Mouse (Mus musculus) T-helper 2 cell (primary cell): ENCODE measurements around the gene Prkce.

Experiments used
- in situ Hi-C: fragments of 300-600 bp; cut with MboI, MseI; formaldehyde crosslinking; loops from one replicate; pipeline ENCODE4 v1.15.1; 2025; ENCODE audit warnings: high pct_unique_total_duplicates

Prkce gene

DNA sequence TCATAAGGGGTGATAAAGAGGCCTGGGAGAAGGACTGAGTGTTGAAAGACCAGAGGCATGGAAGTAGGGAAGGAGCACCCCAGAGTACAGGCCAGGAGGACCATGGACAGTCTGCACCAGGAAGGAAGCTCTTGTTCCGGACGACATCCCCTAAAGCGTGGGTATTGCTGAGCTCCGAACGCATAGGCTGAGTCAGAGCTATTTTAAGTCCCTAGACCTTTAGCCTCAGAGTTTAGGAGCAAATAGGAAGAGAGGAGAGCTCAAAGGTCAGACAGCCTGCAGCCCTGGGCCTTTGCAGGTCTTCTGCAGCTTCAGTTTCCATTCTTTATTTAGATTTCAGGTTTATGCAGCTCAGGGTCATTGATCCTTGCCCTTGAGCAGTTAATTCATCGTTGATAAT, 433.5 kb downstream of the Prkce start:
- in situ Hi-C loops = no loop called here

DNA sequence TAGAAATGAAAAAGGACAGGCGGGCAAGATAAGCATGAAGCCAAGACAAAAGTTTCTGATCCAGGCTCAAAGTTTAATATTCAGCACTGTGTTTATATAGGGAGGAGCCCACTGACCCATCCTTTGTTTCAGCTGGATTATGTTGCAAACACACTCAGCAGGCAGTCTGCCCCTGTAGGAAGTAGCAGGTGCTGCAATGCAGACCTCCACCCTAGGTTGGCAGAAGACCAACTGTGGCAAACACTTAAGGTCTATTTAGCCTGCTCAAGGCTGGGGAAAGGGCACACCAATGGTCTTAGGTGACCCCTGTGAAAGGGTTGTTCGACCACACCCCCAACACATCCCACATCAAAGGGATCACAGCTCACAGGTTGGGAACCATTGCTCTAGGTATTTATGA, 434.3 kb downstream of the Prkce start:
- in situ Hi-C loops = no loop called here

DNA sequence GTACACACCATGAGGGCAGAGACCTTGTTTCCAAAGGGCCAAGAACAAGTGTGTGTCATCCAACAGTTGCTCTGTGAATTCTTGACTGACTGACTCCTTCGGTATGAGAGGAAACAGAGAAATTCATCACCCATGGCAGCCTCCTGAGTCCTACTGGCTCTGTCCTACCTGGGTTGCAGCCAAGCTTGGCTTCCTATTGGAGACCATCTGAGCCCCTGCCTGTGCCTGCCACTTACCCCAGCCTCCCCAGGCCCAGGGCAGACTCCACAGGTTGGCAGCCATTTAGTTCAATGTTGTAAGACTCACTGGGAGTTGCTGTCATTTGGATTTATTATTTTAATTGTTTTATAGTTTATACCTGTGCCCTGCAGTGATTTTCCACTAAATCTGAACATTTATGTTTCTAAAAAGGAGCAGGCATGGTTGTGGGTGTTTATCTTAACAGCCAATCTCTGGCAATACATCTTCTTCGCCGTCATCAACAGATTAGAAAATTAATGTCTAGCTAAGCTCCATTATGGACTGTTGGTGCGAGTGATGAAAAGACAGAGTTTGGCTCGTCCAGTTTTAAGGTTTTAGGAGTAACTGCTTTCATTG, 436.4 kb downstream of the Prkce start:
- in situ Hi-C loops = no loop called here

DNA sequence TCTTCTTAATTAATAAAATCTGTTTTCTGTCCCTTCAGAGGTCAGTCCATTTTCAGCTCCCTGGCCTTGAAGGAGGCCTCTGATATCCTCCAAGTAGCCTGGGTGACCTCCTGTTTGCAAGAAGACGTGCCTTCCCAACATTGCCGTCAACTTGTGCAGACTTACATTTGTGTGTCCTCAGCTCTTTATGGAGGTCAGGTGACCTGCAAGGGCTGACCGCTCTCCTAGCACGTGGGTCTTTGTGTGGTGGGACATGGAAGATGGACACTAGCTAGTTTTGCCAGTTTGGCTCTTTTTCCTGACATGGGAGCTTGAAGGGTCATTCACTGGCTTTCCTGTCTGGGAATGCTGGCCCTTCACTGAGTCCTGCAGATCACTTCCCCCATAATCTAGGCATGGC, 440.4 kb downstream of the Prkce start:
- in situ Hi-C loops = no loop called here

DNA sequence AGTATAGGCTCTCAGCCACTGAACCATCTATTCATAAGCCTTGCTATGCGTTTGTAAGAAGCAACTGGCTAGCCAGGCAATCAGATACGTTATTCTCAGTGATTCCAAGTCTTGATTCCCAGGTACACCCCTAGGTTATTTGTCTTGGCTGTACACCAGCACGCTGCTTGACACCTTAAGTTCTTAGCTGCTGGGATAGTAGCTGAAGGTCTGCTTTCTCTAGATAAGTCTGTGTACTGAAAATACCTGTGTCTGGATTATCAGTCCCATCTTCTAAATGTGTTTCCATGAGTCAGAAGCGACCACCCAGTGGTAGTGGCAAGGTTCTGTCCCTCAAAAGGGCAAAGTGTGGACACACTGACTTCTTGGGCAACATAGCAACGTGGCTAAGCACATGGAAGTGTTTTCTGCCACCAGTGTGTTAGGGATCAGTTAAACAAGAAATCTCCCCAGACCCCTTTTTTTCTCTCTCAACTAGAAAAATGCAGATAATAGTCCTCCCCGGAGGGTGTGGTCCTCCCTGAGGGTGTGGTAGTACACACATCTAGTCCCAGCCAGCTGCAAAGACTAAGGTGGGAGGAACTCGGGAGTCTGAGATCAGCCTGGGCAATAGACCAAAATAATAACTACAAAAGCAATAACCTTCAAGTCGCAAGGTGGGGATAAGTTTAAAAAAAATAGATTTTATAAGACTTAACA, 442.8 kb downstream of the Prkce start:
- in situ Hi-C loops = no loop called here

DNA sequence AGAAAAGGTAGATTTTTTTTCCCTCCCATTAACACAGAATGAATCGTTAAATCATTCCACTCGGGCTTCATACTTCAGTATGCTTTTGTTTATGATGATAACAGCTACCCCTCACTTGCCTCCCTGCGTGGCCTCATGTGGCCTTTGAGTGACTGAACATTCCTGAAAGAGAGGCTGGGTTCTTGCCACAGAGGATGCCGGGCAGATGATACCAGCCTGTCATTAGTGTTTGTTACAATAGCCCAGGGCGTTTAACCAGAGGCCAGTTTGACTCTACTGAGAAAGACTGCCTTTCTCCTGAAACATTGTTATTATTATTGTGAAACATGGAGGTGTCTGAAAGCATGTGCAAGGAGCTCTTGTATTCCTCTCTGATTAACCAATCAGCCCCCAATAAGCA, 444.2 kb downstream of the Prkce start:
- in situ Hi-C loops = no loop called here

DNA sequence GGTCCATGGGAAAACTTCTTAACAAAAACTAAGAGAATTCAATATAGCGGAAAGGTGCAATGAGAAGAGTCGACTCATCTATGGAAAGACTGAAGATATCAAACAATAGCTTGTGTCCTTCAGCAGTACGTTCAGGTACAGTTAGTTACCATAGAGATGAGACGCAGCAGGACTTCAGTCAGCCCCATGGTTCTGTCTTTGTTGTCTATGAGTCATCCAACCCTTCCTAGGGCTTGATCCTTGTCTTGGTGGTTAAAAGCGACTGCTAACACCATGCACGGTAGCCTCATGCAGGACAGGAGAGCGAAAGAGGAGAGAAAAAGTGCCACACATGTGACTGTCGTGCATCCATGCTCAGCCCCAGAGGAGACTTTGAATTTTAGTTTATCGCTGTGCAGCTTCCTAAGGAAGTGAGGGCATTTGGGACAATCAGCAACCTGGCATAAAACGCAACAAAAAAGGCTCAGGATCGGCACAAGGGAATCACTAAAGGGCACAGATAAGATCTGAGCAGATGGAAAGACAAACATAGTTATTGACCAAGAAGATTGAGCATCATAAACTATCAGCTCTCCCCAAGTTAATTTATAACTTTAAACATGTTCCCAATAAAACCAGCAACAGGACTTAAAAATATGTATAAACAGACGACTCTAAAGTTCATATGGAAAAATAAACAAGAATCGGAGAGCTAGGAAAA, 448.2 kb downstream of the Prkce start:
- in situ Hi-C loops = no loop called here

DNA sequence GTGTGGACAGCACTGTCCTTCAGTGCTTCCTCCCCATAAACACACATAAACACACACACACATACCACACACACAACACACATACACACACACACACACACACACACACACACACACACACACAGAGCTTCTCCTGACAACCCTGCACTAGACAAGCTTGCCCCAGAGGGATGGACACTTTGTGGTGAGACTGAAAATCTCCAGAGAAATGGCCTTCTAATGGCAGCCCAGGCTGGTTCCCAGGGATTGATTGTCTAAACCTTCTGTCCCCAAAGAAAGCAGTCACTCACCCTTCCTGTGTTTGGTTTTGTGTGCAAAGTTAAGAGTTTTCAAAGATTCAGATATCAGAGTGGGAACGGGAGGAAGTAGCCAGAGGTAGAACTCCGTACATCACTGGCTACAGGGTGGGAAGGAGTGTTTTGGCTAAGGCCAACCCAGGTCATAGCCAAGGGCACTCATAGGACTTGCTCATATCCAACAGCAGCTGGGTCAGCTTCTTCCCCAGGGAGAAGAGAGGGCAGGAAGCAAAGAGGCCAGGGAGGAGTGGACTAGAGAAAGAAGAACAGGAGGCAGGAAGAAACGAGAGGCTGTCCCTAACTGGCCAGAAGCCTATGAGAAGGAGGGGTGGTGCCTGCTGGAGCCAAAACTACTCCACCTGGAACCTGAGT, 450.1 kb downstream of the Prkce start:
- in situ Hi-C loops = no loop called here

DNA sequence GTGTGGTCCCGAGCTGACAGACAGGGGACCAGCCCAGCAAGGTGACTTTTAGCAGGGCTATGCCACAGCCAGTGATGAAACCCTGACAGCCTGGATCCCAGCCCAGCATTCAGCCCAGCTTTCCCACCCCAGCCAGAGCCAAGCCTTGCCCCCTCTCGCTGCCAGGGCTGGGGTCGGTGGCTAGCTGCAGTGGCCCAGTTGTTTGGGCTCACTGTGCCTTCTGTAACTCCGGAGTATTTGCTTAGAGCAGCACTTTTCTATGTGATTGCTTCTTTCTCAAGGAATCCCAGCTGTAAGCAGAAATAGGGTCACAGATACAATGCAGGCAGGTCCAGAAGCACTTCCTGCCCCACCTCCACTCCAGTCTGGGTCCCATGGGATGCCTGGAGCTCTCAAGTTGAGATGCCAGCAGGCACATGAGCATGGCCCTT, 450.9 kb downstream of the Prkce start:
- in situ Hi-C loops = no loop called here

DNA sequence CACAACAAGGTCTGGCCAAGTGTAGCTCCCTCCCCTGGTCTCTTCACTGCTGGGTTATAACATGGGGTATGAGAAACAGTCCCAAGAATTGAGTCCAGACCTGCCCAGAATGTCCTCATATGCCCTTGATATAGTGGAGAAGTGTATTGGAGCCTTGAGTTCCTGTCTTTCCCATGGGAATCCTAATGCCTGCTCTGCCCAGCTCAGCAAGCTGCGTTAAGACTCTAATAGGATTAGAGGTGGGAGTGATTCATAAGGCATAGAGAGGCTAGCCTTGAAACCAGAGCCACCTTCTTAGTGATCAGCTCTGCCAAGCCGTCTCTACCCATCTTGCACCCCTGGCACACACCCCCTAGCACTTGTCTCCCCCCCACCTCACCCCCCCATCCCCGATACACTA, 455.3 kb downstream of the Prkce start:
- in situ Hi-C loops = no loop called here

DNA sequence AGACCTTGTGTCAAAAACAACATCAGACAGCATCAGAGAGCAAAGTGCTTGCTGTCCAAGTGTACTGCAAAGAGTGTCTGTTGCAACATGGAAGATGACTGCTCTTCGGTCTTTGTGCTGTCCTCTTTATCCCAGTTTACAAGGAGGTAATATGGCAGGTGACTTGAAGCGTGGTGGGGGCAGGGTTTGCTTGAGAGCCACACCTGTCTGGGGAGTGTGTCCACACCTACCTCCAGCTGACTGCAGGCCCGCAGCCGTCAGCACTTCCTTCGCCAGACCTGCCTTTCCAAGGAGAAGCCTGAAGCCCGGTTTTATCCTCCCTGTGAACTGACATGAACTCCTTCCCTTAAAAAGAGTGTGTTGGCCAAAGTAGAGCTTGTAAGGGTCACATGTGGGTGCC, 458.9 kb downstream of the Prkce start:
- in situ Hi-C loops = no loop called here

DNA sequence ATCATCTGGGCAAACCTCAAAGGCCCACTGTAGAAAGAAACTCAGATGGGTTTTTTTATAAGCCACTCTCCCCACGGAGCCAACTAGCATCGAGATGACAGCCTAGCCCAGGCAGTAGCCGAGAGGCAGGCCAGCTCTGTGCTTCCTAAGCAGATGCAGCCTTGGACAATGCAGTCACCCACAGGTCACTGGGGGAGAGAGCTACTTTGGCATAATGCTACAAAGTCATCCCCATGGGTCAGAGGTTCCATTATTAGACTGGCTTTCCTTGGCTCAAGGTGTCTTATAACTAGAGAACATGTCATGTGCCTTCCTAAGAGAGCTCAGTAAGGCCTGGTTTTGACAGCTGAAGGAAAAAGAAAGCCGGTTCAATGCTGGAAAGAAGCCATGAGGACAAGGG, 465.5 kb downstream of the Prkce start:
- in situ Hi-C loops = no loop called here

DNA sequence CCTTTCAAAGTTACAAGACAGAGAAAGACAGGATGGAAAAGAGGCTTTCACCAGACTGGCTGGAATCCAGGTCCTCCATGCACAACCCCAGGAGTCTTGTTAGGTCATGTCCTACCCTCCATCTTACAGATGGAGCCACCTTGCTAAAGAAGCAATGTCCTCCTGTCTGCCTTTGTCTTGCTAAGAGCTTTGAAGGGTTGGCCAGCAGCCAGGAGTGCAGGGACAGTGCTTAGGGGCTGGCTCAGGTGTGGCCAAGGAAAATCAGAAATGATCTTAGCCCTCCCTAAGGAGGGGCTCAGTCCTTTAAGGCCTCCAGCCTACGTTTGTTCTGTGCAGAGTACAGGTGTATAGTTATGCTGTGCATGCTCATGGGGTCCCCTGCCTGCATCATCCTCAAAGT, 469.7 kb downstream of the Prkce start:
- in situ Hi-C loops = no loop called here

DNA sequence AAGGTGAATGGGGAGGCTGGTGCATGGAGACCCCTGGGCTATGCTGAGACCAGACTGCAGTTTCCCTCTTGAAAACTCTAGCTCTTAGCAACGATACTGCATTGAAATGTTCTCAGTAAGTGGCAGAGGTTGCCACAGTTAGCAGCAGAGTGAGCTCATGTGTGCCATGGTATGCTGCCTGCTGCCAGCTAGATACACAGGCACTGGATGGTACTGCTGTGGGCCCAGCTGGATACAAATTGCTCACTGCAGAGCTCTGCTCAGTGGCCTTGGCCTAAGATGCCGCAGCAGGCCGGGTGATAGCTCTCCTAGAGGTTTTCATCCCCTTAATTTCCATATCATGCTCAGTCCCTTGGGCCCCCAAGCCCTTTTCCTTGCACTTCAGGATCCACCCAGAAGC, 471.7 kb downstream of the Prkce start:
- in situ Hi-C loops = no loop called here

DNA sequence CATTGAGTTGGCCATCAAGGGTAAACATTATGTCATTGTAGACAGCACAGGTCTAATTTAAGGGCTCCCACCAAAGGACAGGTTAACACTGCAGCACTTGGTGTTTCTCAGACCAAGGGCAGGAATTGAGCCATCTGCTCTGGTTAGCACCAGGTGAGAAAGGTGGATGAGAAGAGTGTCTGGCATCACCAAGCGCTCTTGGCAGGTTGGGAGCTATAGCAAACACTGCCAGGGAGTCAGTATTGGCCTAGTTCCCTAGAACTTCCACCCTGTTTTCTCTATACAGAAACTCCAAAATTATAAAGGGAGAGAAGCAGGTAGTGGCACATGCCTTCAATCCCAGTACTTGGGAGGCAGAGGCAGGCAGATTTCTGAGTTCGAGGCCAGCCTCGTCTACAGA, 479.6 kb downstream of the Prkce start:
- in situ Hi-C loops = no loop called here

DNA sequence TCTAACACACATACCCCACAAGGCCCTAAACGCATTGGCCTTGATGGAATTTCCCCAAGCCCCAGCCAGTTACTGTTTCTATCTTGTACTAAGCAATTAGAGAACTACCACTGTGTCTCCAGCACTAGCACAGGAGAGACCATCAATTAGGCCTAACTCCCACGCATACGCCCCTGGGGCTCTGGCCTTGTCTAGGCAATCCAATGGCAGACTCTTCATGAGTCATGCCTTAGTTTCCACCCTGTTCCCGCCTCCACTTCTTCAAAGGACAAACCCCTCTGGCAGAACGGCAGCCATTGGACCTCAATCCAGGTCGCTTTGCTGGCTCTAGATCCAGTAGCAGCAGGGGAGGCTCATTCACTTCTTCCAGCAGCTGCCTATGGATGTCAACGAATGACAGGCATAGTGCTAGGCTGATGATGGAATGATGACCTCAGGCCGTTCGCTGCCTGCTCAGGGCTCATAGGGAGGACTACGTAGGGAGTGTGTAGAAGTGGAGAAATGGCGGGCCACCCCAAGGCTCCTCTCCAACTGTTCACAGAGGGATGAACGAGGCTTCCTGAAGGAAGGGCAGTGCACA, 481.4 kb downstream of the Prkce start:
- in situ Hi-C loops = no loop called here

DNA sequence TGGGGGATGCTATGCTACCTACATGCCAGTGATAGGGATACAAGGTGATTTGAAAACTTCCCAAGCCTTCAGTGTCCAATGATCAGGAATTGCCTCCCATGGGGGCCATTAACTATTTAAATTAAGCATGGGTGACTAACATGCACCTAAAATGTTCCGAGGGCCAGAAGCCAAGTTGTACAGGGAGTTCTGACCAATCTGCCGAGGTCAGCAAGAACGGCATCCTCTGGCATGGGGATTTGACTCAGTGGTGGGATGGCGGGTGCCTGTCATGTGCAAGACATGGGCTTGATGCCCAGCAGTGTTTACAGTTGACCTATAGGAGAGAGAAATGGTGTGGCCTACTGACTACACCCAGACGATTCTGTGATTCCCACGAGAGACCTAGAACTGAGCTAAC, 482.7 kb downstream of the Prkce start:
- in situ Hi-C loops = no loop called here

DNA sequence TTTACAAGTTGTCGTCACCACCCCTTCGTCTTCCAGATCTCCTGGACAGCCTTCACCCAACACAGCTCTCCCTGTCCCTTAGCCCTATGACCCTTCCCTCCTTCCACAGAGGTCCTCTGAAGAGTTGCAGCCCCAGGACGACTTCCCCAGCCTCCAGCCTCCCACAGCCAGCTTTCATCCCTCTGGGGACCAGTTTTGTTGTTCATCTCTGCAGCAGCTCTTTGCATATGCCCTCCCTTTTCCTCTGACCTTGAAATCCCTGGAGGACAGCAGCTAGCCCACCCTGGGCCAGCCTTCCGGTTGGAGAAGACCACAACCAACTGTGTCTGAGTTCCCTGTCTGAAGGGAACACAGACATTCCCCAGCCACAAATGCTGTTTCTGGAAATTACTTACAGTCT, 483.5 kb downstream of the Prkce start:
- in situ Hi-C loops = no loop called here

DNA sequence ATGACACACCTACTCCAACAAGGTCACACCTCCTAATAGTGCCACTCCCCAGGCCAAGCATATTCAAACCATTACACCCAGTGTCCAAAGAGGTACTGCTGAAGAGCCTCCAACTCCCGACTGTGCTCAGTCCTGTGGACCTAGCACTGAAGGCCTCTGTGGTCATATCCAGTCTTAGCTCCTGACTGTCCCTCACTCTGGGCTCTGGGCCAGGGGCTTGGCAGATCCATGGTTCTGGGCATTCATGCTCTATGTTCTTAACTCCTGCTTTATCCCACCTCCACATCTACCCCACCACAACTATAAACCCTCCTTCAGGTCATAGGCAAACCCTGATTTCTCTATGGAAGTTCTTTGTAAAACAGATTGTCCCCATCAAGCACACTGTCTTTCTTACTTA, 485.2 kb downstream of the Prkce start:
- in situ Hi-C loops = no loop called here

DNA sequence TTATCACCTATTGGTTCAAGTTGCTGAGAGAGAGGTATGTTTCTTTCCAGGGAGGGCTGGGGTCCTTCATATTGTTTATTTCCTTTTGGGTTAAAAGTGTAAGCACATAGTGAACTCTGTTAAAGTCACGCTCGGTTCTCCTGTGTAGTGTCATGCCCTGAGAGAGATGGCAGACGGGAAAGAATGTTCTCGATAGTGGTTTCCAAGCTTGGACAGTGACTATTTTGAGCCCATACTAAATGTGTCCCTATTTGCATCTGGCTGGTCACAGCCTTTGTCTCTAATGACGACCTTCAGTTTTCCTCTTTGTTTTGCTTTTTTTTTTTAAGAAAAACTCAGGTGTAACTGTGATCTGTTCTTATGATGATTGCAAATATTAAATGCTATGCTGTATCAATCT, 488.8 kb downstream of the Prkce start:
- in situ Hi-C loops = no loop called here

DNA sequence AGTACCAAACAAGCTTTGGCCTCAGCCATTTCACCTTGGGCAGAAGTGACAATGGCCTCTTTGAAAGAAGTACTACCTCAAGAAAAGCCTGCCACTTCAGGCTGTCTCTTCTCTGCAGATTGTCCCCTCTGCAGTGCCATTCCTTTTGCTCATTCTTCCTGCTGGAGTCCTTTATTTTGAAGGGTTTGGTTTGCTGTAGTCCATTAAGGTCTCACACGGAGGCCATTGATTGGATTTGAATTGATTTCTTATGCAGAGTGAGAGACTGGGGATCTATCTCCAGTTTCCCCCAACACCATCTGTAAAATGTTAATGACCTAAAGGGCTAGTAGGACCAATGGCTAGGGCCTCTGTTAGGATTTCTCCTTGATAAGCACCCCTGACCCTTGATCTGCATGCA, 494.7 kb downstream of the Prkce start:
- in situ Hi-C loops = no loop called here

DNA sequence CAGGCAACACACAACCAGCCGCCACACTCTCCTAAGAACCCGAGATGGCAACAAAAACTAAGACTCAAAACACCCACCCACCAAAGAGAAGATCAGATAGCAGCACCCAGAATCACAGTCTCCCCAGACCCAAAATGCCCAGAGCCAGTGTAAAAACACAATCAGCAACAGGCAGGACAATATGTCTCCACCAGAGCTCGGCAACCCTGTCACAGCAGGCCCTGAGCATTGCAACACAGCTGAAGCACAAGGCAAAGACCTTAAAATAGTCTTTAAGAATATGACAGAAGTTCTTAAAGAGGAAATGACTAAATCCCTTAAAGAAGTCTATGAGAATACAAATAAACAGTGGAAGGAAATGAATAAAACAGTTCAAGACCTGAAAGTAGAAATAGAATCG, 495.9 kb downstream of the Prkce start:
- in situ Hi-C loops = no loop called here
